Mouse (Mus musculus) forebrain, postnatal 0 days (tissue): Measurements from ENCODE around the gene Acsl3. TPM values are rescaled to one million over a fixed set of nuclear protein-coding genes. Genes with fewer than 3 reads are reported as not detected.
A peak's percentile ranks its signal among the peaks of the same experiment; 100 is the strongest.

ENCODE experiments used
- ATAC-seq: fragments of 200-750 bp; cut with Nextera tagmentation; 2 replicates; pipeline ENCODE4 v1.8.0; 2017; ENCODE audit warnings: mild to moderate bottlenecking, moderate library complexity
- DNase-seq: peaks from one replicate; pipeline ENCODE4 v3.0.0-alpha.2; 2015
- H3K27ac ChIP-seq: fragments of 300-500 bp; sonication (generic); 2 replicates; pipeline ENCODE4 v1.5.1; 2014; ENCODE audit warnings: low read depth, mild to moderate bottlenecking, antibody characterized with exemption, low read length, moderate library complexity, mixed read lengths
- H3K27me3 ChIP-seq: fragments of 300-500 bp; sonication (generic); 2 replicates; pipeline ENCODE4 v1.6.1; 2014; ENCODE audit warnings: mild to moderate bottlenecking, low read length, mixed read lengths; ENCODE audit not compliant: insufficient read depth
- H3K36me3 ChIP-seq: fragments of 300-500 bp; sonication (generic); 2 replicates; pipeline ENCODE4 v1.6.1; 2014; ENCODE audit warnings: mild to moderate bottlenecking, moderate library complexity; ENCODE audit not compliant: insufficient read depth
- H3K4me1 ChIP-seq: fragments of 300-500 bp; sonication (generic); 2 replicates; pipeline ENCODE4 v1.6.1; 2014; ENCODE audit warnings: antibody characterized with exemption; ENCODE audit not compliant: insufficient read depth
- H3K4me2 ChIP-seq: fragments of 300-500 bp; sonication (generic); 2 replicates; pipeline ENCODE4 v1.6.1; 2014; ENCODE audit warnings: low read depth, mild to moderate bottlenecking, moderate library complexity
- H3K4me3 ChIP-seq: fragments of 300-500 bp; sonication (generic); 2 replicates; pipeline ENCODE4 v1.5.1; 2014; ENCODE audit warnings: low read depth, low read length, mixed read lengths
- H3K9ac ChIP-seq: fragments of 300-500 bp; sonication (generic); 2 replicates; pipeline ENCODE4 v1.6.1; 2014; ENCODE audit warnings: mild to moderate bottlenecking
- H3K9me3 ChIP-seq: fragments of 300-500 bp; sonication (generic); 2 replicates; pipeline ENCODE4 v1.6.1; 2016; ENCODE audit warnings: low read length
- CTCF ChIP-seq: sonication (generic); IDR thresholded peaks from 2 replicates; pipeline ENCODE4 v1.5.1; 2016; ENCODE audit warnings: antibody characterized with exemption, control low read depth, low read depth
- WGBS: fragments of 180-500 bp; shearing (Covaris S2); extraction: QIAGEN DNeasy Blood & Tissue Kit; methylation state at CpG from one replicate; pipeline ENCODE4 v1.1.7; 2014; 5-methylcytosine and 5-hydroxymethylcytosine counted together
- polyA plus RNA-seq: library from polyadenylated mRNA; unstranded; fragments of >200 nt; fragmentation: Nextera tagmentation; extraction: Ambion mirVana; gene quantifications from 2 replicates; pipeline ENCODE4 v1.2.1, GENCODE M21; 2015
- total RNA-seq: library from RNA; depleted of rRNA; stranded (reverse); fragments of >200 nt; gene quantifications from 2 replicates; pipeline ENCODE4 v1.2.3, GENCODE M21; 2014

The Acsl3 gene
- total and polyA plus RNA-seq, 2 experiments from 2014 or later, result 75.6 to 103 TPM

- TF ChIP-seq CTCF, result no peak
- no peaks in the 10 kb centered on the region for H3K9me3 ChIP-seq
- H3K27ac ChIP-seq, result peak overlapping the region; percentile 96
- H3K4me3 ChIP-seq, result peak overlapping the region; percentile 93
- H3K4me1 ChIP-seq, result peaks cover 5% of the 10 kb centered on the region; the same call in 1 of the 2 replicates
- no peaks in the 10 kb centered on the region for H3K36me3 ChIP-seq
- H3K27me3 ChIP-seq, result no peaks in the 10 kb centered on the region
- WGBS, result under 1% methylated on average over 20 of the region's 20 CpGs
- peak overlapping the region; percentile 96 for H3K9ac ChIP-seq
- no peak for ATAC-seq
- H3K4me2 ChIP-seq, result peak overlapping the region; percentile 59
- DNase-seq, result peak; percentile 39
Observed at GRCm38 (mm10) chr1:78658441-78659269, 1.0 kb downstream of the Acsl3 start.

GRCm38 (mm10) chr1:78659270-78659823 lies 1.7 kb downstream of the Acsl3 start:
- Histone ChIP-seq H3K4me1 (peaks cover 5% of the 10 kb centered on the region; the same call in 1 of the 2 replicates), H3K27ac (no peak overlapping the region), H3K9me3 (no peaks in the 10 kb centered on the region), H3K9ac (peak overlapping the region; percentile 96), H3K4me2 (peak overlapping the region; percentile 59), H3K36me3 (no peaks in the 10 kb centered on the region), H3K4me3 (peak overlapping the region; percentile 93), H3K27me3 (no peaks in the 10 kb centered on the region)
- 18% methylated on average over 4 of the region's 4 CpGs for WGBS
- DNase-seq (peak; percentile 8), ATAC-seq (no peak)
- no peak for TF ChIP-seq CTCF

GRCm38 (mm10) chr1:78664326-78664725 lies 6.7 kb downstream of the Acsl3 start:
- Histone ChIP-seq H3K9me3 (no peaks in the 10 kb centered on the region), H3K36me3 (peaks cover 22% of the 10 kb centered on the region), H3K4me1 (peaks cover 2% of the 10 kb centered on the region; the same call in 1 of the 2 replicates), H3K27me3 (no peaks in the 10 kb centered on the region), H3K4me3 (no peak overlapping the region), H3K4me2 (no peak overlapping the region), H3K9ac (no peak overlapping the region), H3K27ac (no peak overlapping the region)
- 86% methylated on average over 4 of the region's 4 CpGs for WGBS
- DNase-seq, result no peak
- TF ChIP-seq CTCF, result no peak
- ATAC-seq, result no peak

- no peak overlapping the region for H3K4me3 ChIP-seq
- H3K9me3 ChIP-seq, result no peaks in the 10 kb centered on the region
- no peak for TF ChIP-seq CTCF
- no peaks in the 10 kb centered on the region for H3K4me1 ChIP-seq
- ATAC-seq, result no peak
- H3K27ac ChIP-seq, result no peak overlapping the region
- no peak overlapping the region for H3K9ac ChIP-seq
- peaks cover 22% of the 10 kb centered on the region for H3K36me3 ChIP-seq
- DNase-seq, result no peak
- H3K4me2 ChIP-seq, result no peak overlapping the region
- WGBS, result 96% methylated on average over 9 of the region's 9 CpGs
- no peaks in the 10 kb centered on the region for H3K27me3 ChIP-seq
Observed at GRCm38 (mm10) chr1:78665954-78666499, 8.4 kb downstream of the Acsl3 start.

- H3K36me3 ChIP-seq, result peaks cover 22% of the 10 kb centered on the region
- no peaks in the 10 kb centered on the region for H3K27me3 ChIP-seq
- ATAC-seq, result no peak
- H3K4me2 ChIP-seq, result no peak overlapping the region
- no peak for TF ChIP-seq CTCF
- H3K27ac ChIP-seq, result no peak overlapping the region
- H3K9me3 ChIP-seq, result no peaks in the 10 kb centered on the region
- H3K4me1 ChIP-seq, result no peaks in the 10 kb centered on the region
- 94% methylated on average over 1 of the region's 1 CpGs for WGBS
- DNase-seq, result no peak
- H3K9ac ChIP-seq, result no peak overlapping the region
- H3K4me3 ChIP-seq, result no peak overlapping the region
Observed at GRCm38 (mm10) chr1:78666585-78666984, 9.0 kb downstream of the Acsl3 start.

GRCm38 (mm10) chr1:78682291-78682690 lies 24.7 kb downstream of the Acsl3 start:
- Histone ChIP-seq H3K4me2 (no peak overlapping the region), H3K27me3 (no peaks in the 10 kb centered on the region), H3K4me1 (no peaks in the 10 kb centered on the region), H3K4me3 (no peak overlapping the region), H3K27ac (no peak overlapping the region), H3K9me3 (no peaks in the 10 kb centered on the region), H3K36me3 (peaks cover 10% of the 10 kb centered on the region), H3K9ac (no peak overlapping the region)
- no peak for DNase-seq
- ATAC-seq, result no peak
- WGBS, result 93% methylated on average over 3 of the region's 3 CpGs
- TF ChIP-seq CTCF, result no peak

- DNase-seq (no peak), ATAC-seq (no peak)
- no peaks in the 10 kb centered on the region for H3K27me3 ChIP-seq
- 80% methylated on average over 8 of the region's 8 CpGs for WGBS
- no peak overlapping the region for H3K9ac ChIP-seq
- H3K4me1 ChIP-seq, result no peaks in the 10 kb centered on the region
- H3K36me3 ChIP-seq, result peaks cover 10% of the 10 kb centered on the region
- H3K27ac ChIP-seq, result no peak overlapping the region
- no peak for TF ChIP-seq CTCF
- no peaks in the 10 kb centered on the region for H3K9me3 ChIP-seq
- H3K4me2 ChIP-seq, result no peak overlapping the region
- no peak overlapping the region for H3K4me3 ChIP-seq
Observed at GRCm38 (mm10) chr1:78684128-78684527, 26.5 kb downstream of the Acsl3 start.
